ENCODE assay signal across 16 mouse cellular contexts in genomic region chr6:118250006-118250405, GRCm38 (mm10). TPM values are rescaled to one million over a fixed set of nuclear protein-coding genes. Genes with fewer than 3 reads are reported as not detected.
"Had no signal": no experiment of that assay in that cellular context is flagged by ENCODE, and none has a peak within 500 bp of the region (broad histone marks: within the 10 kb centered on the region; RNA-seq: fewer than 3 reads in every experiment).

No protein-coding gene starts in this region.

- H3K4me3 ChIP-seq: lung, embryonic 15.5 days; megakaryocyte, embryonic 14.5 days; midbrain, embryonic 13.5 days; midbrain, embryonic 15.5 days; neural tube, embryonic 12.5 days had no signal

- DNase-seq: liver, postnatal 0 days; lung, adult 2 months; lung, postnatal 14 days; lung, postnatal 36 days; right cerebral cortex, postnatal 14 days; thymus, adult 2 months; thymus, postnatal 25 days; thymus, postnatal 4 days had no signal

- H3K27me3 ChIP-seq: lung, embryonic 15.5 days; midbrain, embryonic 13.5 days; midbrain, embryonic 15.5 days; neural tube, embryonic 12.5 days had no signal

- ATAC-seq: liver, postnatal 0 days; lung, postnatal 0 days; midbrain, embryonic 13.5 days; midbrain, embryonic 15.5 days had no signal

- H3K9me3 ChIP-seq: lung, embryonic 15.5 days; midbrain, embryonic 13.5 days; midbrain, embryonic 15.5 days; neural tube, embryonic 12.5 days had no signal

- H3K36me3 ChIP-seq: lung, embryonic 15.5 days; midbrain, embryonic 13.5 days; midbrain, embryonic 15.5 days; neural tube, embryonic 12.5 days had no signal

- H3K9ac ChIP-seq: liver, postnatal 0 days; lung, embryonic 15.5 days; midbrain, embryonic 13.5 days; midbrain, embryonic 15.5 days; neural tube, embryonic 12.5 days had no signal

- H3K27ac ChIP-seq: lung, embryonic 15.5 days; macrophage; midbrain, embryonic 13.5 days; midbrain, embryonic 15.5 days; neural tube, embryonic 12.5 days had no signal

- H3K4me2 ChIP-seq: lung, embryonic 15.5 days; midbrain, embryonic 11.5 days; midbrain, embryonic 13.5 days; midbrain, embryonic 15.5 days; neural tube, embryonic 12.5 days had no signal

- H3K4me1 ChIP-seq: lung, embryonic 15.5 days; megakaryocyte, embryonic 14.5 days; midbrain, embryonic 13.5 days; midbrain, embryonic 15.5 days; neural tube, embryonic 12.5 days had no signal

RNA-seq across cellular contexts. Expression of gene Ret, which starts 52.5 kb away (rescaled TPM):
- polyA plus RNA-seq: macrophage had no signal
